ENCODE assay signal across 8 mouse cellular contexts in the genomic region with DNA sequence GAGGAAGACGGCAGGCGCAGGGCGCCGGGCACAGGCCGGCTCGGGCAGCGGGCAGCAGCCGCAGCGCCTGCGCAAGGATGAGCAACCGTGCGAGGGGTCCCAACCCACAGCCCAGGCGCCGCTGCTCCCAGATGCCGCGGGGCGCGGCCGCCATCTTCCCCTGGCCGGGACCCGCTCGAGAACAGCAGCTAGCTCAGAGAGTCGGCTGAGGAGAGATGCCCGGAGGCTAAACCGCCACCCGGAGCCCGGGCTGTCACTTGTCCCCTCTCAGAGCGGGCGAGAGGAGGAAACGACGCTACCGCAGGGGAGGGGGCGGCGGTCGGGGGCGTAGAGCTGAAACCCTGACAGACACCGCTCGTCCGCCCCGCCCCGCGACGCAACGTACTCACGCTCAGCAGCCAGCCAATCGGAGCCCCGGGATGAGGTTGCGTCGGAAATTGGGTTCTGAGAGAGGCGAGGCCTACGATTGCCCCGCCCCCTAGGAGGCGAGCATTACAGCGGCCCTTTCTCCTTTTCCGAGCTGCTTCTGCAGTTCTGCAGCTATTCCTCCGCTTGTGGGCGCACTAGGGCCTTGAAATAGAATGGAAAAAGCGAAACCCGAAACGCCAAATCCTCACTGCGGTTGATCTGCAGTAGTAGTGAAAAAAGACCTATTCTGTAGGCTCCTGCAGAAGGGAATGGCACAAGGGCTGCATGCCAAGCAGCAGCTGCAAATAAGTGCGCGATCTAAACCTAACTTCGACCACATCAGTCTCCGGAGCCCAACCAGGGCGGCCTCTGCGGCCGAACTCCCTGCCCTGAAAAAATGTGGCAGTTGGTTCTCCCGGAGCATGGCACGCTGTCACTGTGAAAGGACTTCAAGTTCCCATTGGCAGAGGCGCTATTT. TPM values are rescaled to one million over a fixed set of nuclear protein-coding genes. Genes with fewer than 3 reads are reported as not detected.
DNase-seq lines count a peak whose midpoint lies in the region; ATAC-seq and TF ChIP-seq lines count a peak whose summit lies in the region.

A gene (minus strand): TSS at position 381 of the 886 bp plus-strand sequence.

- no peaks in the 10 kb centered on the region for H3K36me3 ChIP-seq in embryonic facial prominence, embryonic 13.5 days
- no peaks in the 10 kb centered on the region for H3K36me3 ChIP-seq in kidney, adult 2 months (ENCODE audit: control insufficient read depth, insufficient read depth, low read length)
- H3K36me3 ChIP-seq in limb, embryonic 12.5 days, result no peaks in the 10 kb centered on the region
- no peaks in the 10 kb centered on the region for H3K36me3 ChIP-seq in midbrain, embryonic 15.5 days (replicated peaks)
- no peaks in the 10 kb centered on the region for H3K36me3 ChIP-seq in spleen, adult 2 months (ENCODE audit: control insufficient read depth, insufficient read depth, low read length)

- peaks cover 20% of the 10 kb centered on the region; the same call in 1 of the 2 replicates for H3K4me1 ChIP-seq in embryonic facial prominence, embryonic 13.5 days
- H3K4me1 ChIP-seq in kidney, adult 2 months (ENCODE audit: control insufficient read depth, insufficient read depth, low read length), result peaks cover 8% of the 10 kb centered on the region
- peaks cover 11% of the 10 kb centered on the region; the same call in 1 of the 2 replicates for H3K4me1 ChIP-seq in limb, embryonic 12.5 days (replicated peaks)
- peaks cover 28% of the 10 kb centered on the region for H3K4me1 ChIP-seq in midbrain, embryonic 15.5 days
- no peaks in the 10 kb centered on the region; the same call in 1 of the 2 replicates for H3K4me1 ChIP-seq in spleen, adult 2 months (ENCODE audit: control insufficient read depth, insufficient read depth, insufficient read length)

- H3K4me2 ChIP-seq in embryonic facial prominence, embryonic 13.5 days, result peak within 1 kb of the TSS; percentile 66
- H3K4me2 ChIP-seq in limb, embryonic 12.5 days, result peak within 1 kb of the TSS; percentile 64
- H3K4me2 ChIP-seq in midbrain, embryonic 15.5 days, result peak within 1 kb of the TSS; percentile 78

- H3K27ac ChIP-seq in embryonic facial prominence, embryonic 13.5 days, result peak within 1 kb of the TSS; percentile 97
- H3K27ac ChIP-seq in kidney, adult 2 months (ENCODE audit: insufficient read depth, low read depth, low read length), result peak within 1 kb of the TSS; percentile 82
- H3K27ac ChIP-seq in limb, embryonic 12.5 days, result peak within 1 kb of the TSS; percentile 96
- peak within 1 kb of the TSS; percentile 98 for H3K27ac ChIP-seq in midbrain, embryonic 15.5 days
- H3K27ac ChIP-seq in spleen, adult 2 months (ENCODE audit: insufficient read depth, low read length), result peak within 1 kb of the TSS; percentile 97

- peak within 1 kb of the TSS; percentile 89 for H3K9ac ChIP-seq in embryonic facial prominence, embryonic 13.5 days
- H3K9ac ChIP-seq in limb, embryonic 12.5 days (replicated peaks), result peak within 1 kb of the TSS; percentile 89
- H3K9ac ChIP-seq in midbrain, embryonic 15.5 days, result peak within 1 kb of the TSS; percentile 79

- no peaks in the 10 kb centered on the region for H3K27me3 ChIP-seq in embryonic facial prominence, embryonic 13.5 days
- H3K27me3 ChIP-seq in kidney, adult 2 months (replicated peaks; ENCODE audit: control insufficient read depth, insufficient read depth, low read length), result no peaks in the 10 kb centered on the region
- H3K27me3 ChIP-seq in limb, embryonic 12.5 days, result no peaks in the 10 kb centered on the region
- H3K27me3 ChIP-seq in midbrain, embryonic 15.5 days (replicated peaks), result no peaks in the 10 kb centered on the region
- no peaks in the 10 kb centered on the region for H3K27me3 ChIP-seq in spleen, adult 2 months (ENCODE audit: control insufficient read depth, insufficient read depth, low read length)

- under 1% methylated on average over 69 of the region's 71 CpGs for WGBS in embryonic facial prominence, embryonic 13.5 days
- WGBS in kidney, adult 2 months, result under 1% methylated on average over 71 of the region's 71 CpGs
- under 1% methylated on average over 67 of the region's 71 CpGs for WGBS in limb, embryonic 12.5 days
- WGBS in midbrain, embryonic 15.5 days, result under 1% methylated on average over 70 of the region's 71 CpGs
- WGBS in spleen, adult 2 months, result under 1% methylated on average over 71 of the region's 71 CpGs

- peak; percentile 59 for TF ChIP-seq POLR2A in kidney, adult 2 months (IDR thresholded peaks at IDR 0.05; ENCODE audit: low read depth, low read length)
- peak; percentile 2; the same call in 1 of the 2 replicates for TF ChIP-seq POLR2A in spleen, adult 2 months (IDR thresholded peaks at IDR 0.05; ENCODE audit: low read depth, low read length)

- peak within 1 kb of the TSS; percentile 93 for H3K4me3 ChIP-seq in embryonic facial prominence, embryonic 13.5 days
- peak within 1 kb of the TSS; percentile 93 for H3K4me3 ChIP-seq in kidney, adult 2 months (ENCODE audit: insufficient read depth, low read depth, low read length)
- H3K4me3 ChIP-seq in limb, embryonic 12.5 days (replicated peaks), result peak within 1 kb of the TSS; percentile 95
- H3K4me3 ChIP-seq in midbrain, embryonic 15.5 days, result peak within 1 kb of the TSS; percentile 97
- peak within 1 kb of the TSS; percentile 89 for H3K4me3 ChIP-seq in spleen, adult 2 months (ENCODE audit: extremely low read depth, insufficient read depth, insufficient read length)

- TF ChIP-seq CTCF in kidney, adult 2 months (conservative IDR thresholded peaks at IDR 0.05; ENCODE audit: insufficient read depth, insufficient read length, low read depth, low read length), result peak; percentile 89
- TF ChIP-seq CTCF in spleen, adult 2 months (IDR thresholded peaks at IDR 0.05; ENCODE audit: extremely low read depth, insufficient read depth, insufficient read length, insufficient replicate concordance), result peak; percentile 58; the same call in 1 of the 2 replicates

- ATAC-seq in embryonic facial prominence, embryonic 13.5 days (ENCODE audit: insufficient number of reproducible peaks, insufficient read depth, low FRiP score, low TSS enrichment, low read depth), result peak; percentile 99
- ATAC-seq in limb, embryonic 12.5 days (ENCODE audit: insufficient number of reproducible peaks, insufficient read depth, low FRiP score, low TSS enrichment, low read depth), result peak; percentile 98
- ATAC-seq in midbrain, embryonic 15.5 days (replicated peaks), result peak; percentile 99

- peak; percentile 97 for DNase-seq in 3134 (ENCODE audit: extremely low read depth, insufficient read length, low spot score)
- peak; percentile 99 for DNase-seq in adrenal gland, postnatal 36 days
- DNase-seq in heart, adult 18-20 months, result peak; percentile 99
- peak; percentile 99 for DNase-seq in kidney, adult 2 months
- DNase-seq in spleen, adult 2 months (ENCODE audit: low read depth in 1 of 2, low spot score in 2 of 2), result peak; percentile 96 to 99

- H3K9me3 ChIP-seq in embryonic facial prominence, embryonic 13.5 days, result no peaks in the 10 kb centered on the region
- no peaks in the 10 kb centered on the region for H3K9me3 ChIP-seq in limb, embryonic 12.5 days
- H3K9me3 ChIP-seq in midbrain, embryonic 15.5 days, result no peaks in the 10 kb centered on the region

RNA-seq across cellular contexts. Expression of the gene that starts here (rescaled TPM):
- total RNA-seq in adrenal gland, postnatal 36 days (2021), result 10 to 100 TPM; 13.3 to 13.8 TPM
- polyA plus RNA-seq in embryonic facial prominence, embryonic 13.5 days (2015; fragmentation: Nextera tagmentation; extraction: Ambion mirVana), result 21.1 and 25.4 TPM in 2 replicates
- 1 to 10 TPM; 7.9 to 9.4 TPM for total RNA-seq in heart, adult 18-20 months (2021)
- polyA plus RNA-seq in kidney, adult 2 months (2012; rRNA removed), result 4.6 and 4.8 TPM in 2 replicates
- 25.7 and 27.6 TPM in 2 replicates for polyA plus RNA-seq in limb, embryonic 12.5 days (2016; fragmentation: Nextera tagmentation; extraction: Ambion mirVana)
- polyA plus RNA-seq in midbrain, embryonic 15.5 days (2015; fragmentation: Nextera tagmentation; extraction: Ambion mirVana), result 34.8 and 36.8 TPM in 2 replicates
- 5.8 and 6.0 TPM in 2 replicates for polyA plus RNA-seq in spleen, adult 2 months (2012; rRNA removed)

Comparison
In these comparisons a context has a peak if more than half of its experiments do, and no peak if none do; other contexts are left out.
1. Peak in every context shown above with its lines: DNase-seq, ATAC-seq, H3K4me3 ChIP-seq and H3K27ac ChIP-seq.